Mouse (Mus musculus): Measurements from ENCODE around the gene Wfs1.

DNA sequence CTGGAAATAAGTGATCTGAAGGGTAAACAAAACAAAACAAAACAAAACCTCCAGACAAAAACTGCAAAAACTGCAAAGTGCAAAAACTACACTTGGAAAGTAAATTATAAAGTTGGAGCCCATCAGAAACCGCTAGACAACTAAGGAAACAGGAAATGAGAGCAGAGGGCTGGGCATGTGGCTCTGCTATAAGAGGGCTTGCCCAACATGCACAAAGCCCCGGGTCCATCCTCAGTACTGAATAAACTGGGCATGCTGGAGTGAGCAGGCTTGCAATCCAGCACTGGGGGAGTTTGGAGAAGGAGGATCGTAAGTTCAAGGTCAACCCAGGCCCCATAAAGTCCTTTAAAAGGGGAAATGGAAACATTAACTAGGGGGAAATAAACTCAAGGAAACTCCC, 28.2 kb upstream of the Wfs1 start:
- TF ChIP-seq POLR2A (IDR thresholded peaks at IDR 0.05; ENCODE audit: low read depth, low read length) (no peak), CTCF (IDR thresholded peaks at IDR 0.05; ENCODE audit: extremely low read depth, insufficient read length, insufficient replicate concordance, low read depth, low read length) (no peak)

Data from small intestine, adult 2 months (tissue).